Mouse (Mus musculus): ENCODE data around the gene Cfd. TPM values are rescaled to one million over a fixed set of nuclear protein-coding genes. Genes with fewer than 3 reads are reported as not detected.
"Not testable (repeated sequence)": the region's sequence is repeated elsewhere in the genome, so short reads cannot be mapped to it uniquely, and the experiment has no call there.

The Cfd gene
- polyA plus RNA-seq, 1 experiment from 2014 or later: not detected

- not testable (repeated sequence) for DNase-seq (ENCODE audit: low spot score); H3K4me1 ChIP-seq (replicated peaks; ENCODE audit: control insufficient read depth, insufficient read depth, low read length); H3K9ac ChIP-seq (ENCODE audit: low read length); H3K36me3 ChIP-seq (ENCODE audit: control insufficient read depth, insufficient read depth, low read length); H3K4me2 ChIP-seq (ENCODE audit: low read depth, low read length, severe bottlenecking); ATAC-seq (replicated peaks; ENCODE audit: low FRiP score); H3K27ac ChIP-seq (ENCODE audit: low read depth, low read length); H3K4me3 ChIP-seq (ENCODE audit: low read depth, low read length); H3K9me3 ChIP-seq (ENCODE audit: control insufficient read depth, low read length)
- H3K27me3 ChIP-seq (ENCODE audit: control insufficient read depth, insufficient read depth, low read length): peaks cover 22% of the 10 kb centered on the region
- WGBS: 77% methylated on average over 2 of the region's 3 CpGs
Measured at GRCm38 (mm10) chr10:79884938-79885337, 5.7 kb upstream of the Cfd start.

GRCm38 (mm10) chr10:79886054-79886453, 4.6 kb upstream of the Cfd start, which contains the start of gene Elane:
Gene Elane, plus strand, starts transcription at chr10:79886247.
- ATAC-seq (replicated peaks; ENCODE audit: low FRiP score) (no peak), DNase-seq (ENCODE audit: low spot score) (no peak)
- Histone ChIP-seq H3K4me2 (ENCODE audit: low read depth, low read length, severe bottlenecking) (no peak within 1 kb of the TSS), H3K27ac (ENCODE audit: low read depth, low read length) (no peak within 1 kb of the TSS), H3K9me3 (ENCODE audit: control insufficient read depth, low read length) (no peaks in the 10 kb centered on the region), H3K36me3 (ENCODE audit: control insufficient read depth, insufficient read depth, low read length) (no peaks in the 10 kb centered on the region), H3K9ac (ENCODE audit: low read length) (no peak within 1 kb of the TSS), H3K27me3 (ENCODE audit: control insufficient read depth, insufficient read depth, low read length) (peaks cover 22% of the 10 kb centered on the region), H3K4me3 (ENCODE audit: low read depth, low read length) (no peak within 1 kb of the TSS), H3K4me1 (replicated peaks; ENCODE audit: control insufficient read depth, insufficient read depth, low read length) (peaks cover 4% of the 10 kb centered on the region; the same call in 1 of the 2 replicates)
- 87% methylated on average over 6 of the region's 6 CpGs for WGBS

GRCm38 (mm10) chr10:79886611-79887010, 4.0 kb upstream of the Cfd start:
- peaks cover 4% of the 10 kb centered on the region; the same call in 1 of the 2 replicates for H3K4me1 ChIP-seq (replicated peaks; ENCODE audit: control insufficient read depth, insufficient read depth, low read length)
- DNase-seq (ENCODE audit: low spot score) (no peak), ATAC-seq (replicated peaks; ENCODE audit: low FRiP score) (no peak)
- no peak overlapping the region for H3K9ac ChIP-seq (ENCODE audit: low read length)
- H3K4me3 ChIP-seq (ENCODE audit: low read depth, low read length): no peak overlapping the region
- H3K4me2 ChIP-seq (ENCODE audit: low read depth, low read length, severe bottlenecking): no peak overlapping the region
- no peaks in the 10 kb centered on the region for H3K9me3 ChIP-seq (ENCODE audit: control insufficient read depth, low read length)
- H3K27ac ChIP-seq (ENCODE audit: low read depth, low read length): no peak overlapping the region
- no peaks in the 10 kb centered on the region for H3K36me3 ChIP-seq (ENCODE audit: control insufficient read depth, insufficient read depth, low read length)
- H3K27me3 ChIP-seq (ENCODE audit: control insufficient read depth, insufficient read depth, low read length): peaks cover 22% of the 10 kb centered on the region
- 83% methylated on average over 8 of the region's 8 CpGs for WGBS

GRCm38 (mm10) chr10:79889386-79889785, 1.3 kb upstream of the Cfd start:
- no peak overlapping the region for H3K4me3 ChIP-seq (ENCODE audit: low read depth, low read length)
- H3K4me2 ChIP-seq (ENCODE audit: low read depth, low read length, severe bottlenecking): no peak overlapping the region
- no peaks in the 10 kb centered on the region for H3K4me1 ChIP-seq (replicated peaks; ENCODE audit: control insufficient read depth, insufficient read depth, low read length)
- H3K27ac ChIP-seq (ENCODE audit: low read depth, low read length): no peak overlapping the region
- H3K9ac ChIP-seq (ENCODE audit: low read length): no peak overlapping the region
- WGBS: 86% methylated on average over 2 of the region's 2 CpGs
- H3K36me3 ChIP-seq (ENCODE audit: control insufficient read depth, insufficient read depth, low read length): no peaks in the 10 kb centered on the region
- DNase-seq (ENCODE audit: low spot score) (no peak), ATAC-seq (replicated peaks; ENCODE audit: low FRiP score) (no peak)
- H3K9me3 ChIP-seq (ENCODE audit: control insufficient read depth, low read length): no peaks in the 10 kb centered on the region
- 0 out of 2 replicates have a peak, but pooled peaks cover 1% of the 10 kb centered on the region for H3K27me3 ChIP-seq (ENCODE audit: control insufficient read depth, insufficient read depth, low read length)

- peak; percentile 92 for DNase-seq (ENCODE audit: low spot score)
- not testable (repeated sequence) for H3K4me1 ChIP-seq (replicated peaks; ENCODE audit: control insufficient read depth, insufficient read depth, low read length); H3K27ac ChIP-seq (ENCODE audit: low read depth, low read length); H3K27me3 ChIP-seq (ENCODE audit: control insufficient read depth, insufficient read depth, low read length); H3K4me2 ChIP-seq (ENCODE audit: low read depth, low read length, severe bottlenecking); H3K4me3 ChIP-seq (ENCODE audit: low read depth, low read length); H3K36me3 ChIP-seq (ENCODE audit: control insufficient read depth, insufficient read depth, low read length); H3K9me3 ChIP-seq (ENCODE audit: control insufficient read depth, low read length); H3K9ac ChIP-seq (ENCODE audit: low read length)
- 43% methylated on average over 22 of the region's 22 CpGs for WGBS
- peak; percentile 65 for ATAC-seq (replicated peaks; ENCODE audit: low FRiP score)
Measured at GRCm38 (mm10) chr10:79892451-79893118, 1.9 kb downstream of the Cfd start.

- Histone ChIP-seq H3K4me3 (ENCODE audit: low read depth, low read length) (no peak overlapping the region), H3K27ac (ENCODE audit: low read depth, low read length) (no peak overlapping the region), H3K9ac (ENCODE audit: low read length) (no peak overlapping the region), H3K4me1 (replicated peaks; ENCODE audit: control insufficient read depth, insufficient read depth, low read length) (peaks cover 6% of the 10 kb centered on the region), H3K4me2 (ENCODE audit: low read depth, low read length, severe bottlenecking) (no peak overlapping the region), H3K27me3 (ENCODE audit: control insufficient read depth, insufficient read depth, low read length) (peaks cover 13% of the 10 kb centered on the region; the same call in 1 of the 2 replicates), H3K36me3 (ENCODE audit: control insufficient read depth, insufficient read depth, low read length) (peaks cover 2% of the 10 kb centered on the region; the same call in 1 of the 2 replicates), H3K9me3 (ENCODE audit: control insufficient read depth, low read length) (no peaks in the 10 kb centered on the region)
- ATAC-seq (replicated peaks; ENCODE audit: low FRiP score): no peak
- 93% methylated on average over 16 of the region's 16 CpGs for WGBS
- no peak for DNase-seq (ENCODE audit: low spot score)
Measured at GRCm38 (mm10) chr10:79896306-79896705, 5.7 kb downstream of the Cfd start.

GRCm38 (mm10) chr10:79896814-79897213, 6.2 kb downstream of the Cfd start:
- H3K27me3 ChIP-seq (ENCODE audit: control insufficient read depth, insufficient read depth, low read length): peaks cover 13% of the 10 kb centered on the region; the same call in 1 of the 2 replicates
- H3K9ac ChIP-seq (ENCODE audit: low read length): no peak overlapping the region
- H3K9me3 ChIP-seq (ENCODE audit: control insufficient read depth, low read length): no peaks in the 10 kb centered on the region
- 89% methylated on average over 13 of the region's 13 CpGs for WGBS
- no peak for ATAC-seq (replicated peaks; ENCODE audit: low FRiP score)
- H3K36me3 ChIP-seq (ENCODE audit: control insufficient read depth, insufficient read depth, low read length): peaks cover 2% of the 10 kb centered on the region; the same call in 1 of the 2 replicates
- H3K4me3 ChIP-seq (ENCODE audit: low read depth, low read length): no peak overlapping the region
- DNase-seq (ENCODE audit: low spot score): no peak
- H3K27ac ChIP-seq (ENCODE audit: low read depth, low read length): no peak overlapping the region
- no peak overlapping the region for H3K4me2 ChIP-seq (ENCODE audit: low read depth, low read length, severe bottlenecking)
- H3K4me1 ChIP-seq (replicated peaks; ENCODE audit: control insufficient read depth, insufficient read depth, low read length): peaks cover 7% of the 10 kb centered on the region

- H3K36me3 ChIP-seq (ENCODE audit: control insufficient read depth, insufficient read depth, low read length): peaks cover 2% of the 10 kb centered on the region; the same call in 1 of the 2 replicates
- H3K27me3 ChIP-seq (ENCODE audit: control insufficient read depth, insufficient read depth, low read length): peaks cover 17% of the 10 kb centered on the region; the same call in 1 of the 2 replicates
- no peak for ATAC-seq (replicated peaks; ENCODE audit: low FRiP score)
- peaks cover 7% of the 10 kb centered on the region for H3K4me1 ChIP-seq (replicated peaks; ENCODE audit: control insufficient read depth, insufficient read depth, low read length)
- no peak overlapping the region for H3K4me3 ChIP-seq (ENCODE audit: low read depth, low read length)
- WGBS: 56% methylated on average over 19 of the region's 20 CpGs
- DNase-seq (ENCODE audit: low spot score): no peak
- H3K9ac ChIP-seq (ENCODE audit: low read length): no peak overlapping the region
- no peak overlapping the region for H3K27ac ChIP-seq (ENCODE audit: low read depth, low read length)
- H3K9me3 ChIP-seq (ENCODE audit: control insufficient read depth, low read length): no peaks in the 10 kb centered on the region
- H3K4me2 ChIP-seq (ENCODE audit: low read depth, low read length, severe bottlenecking): no peak overlapping the region
Measured at GRCm38 (mm10) chr10:79897316-79898245, 6.9 kb downstream of the Cfd start.
